Mouse (Mus musculus) MEL (cell line): Measurements from ENCODE around the gene Ncoa5. TPM values are rescaled to one million over a fixed set of nuclear protein-coding genes. Genes with fewer than 3 reads are reported as not detected.

Source experiments
- DNase-seq: peaks from one replicate; pipeline ENCODE4 v3.0.0; 2011; ENCODE audit warnings: low read depth, low spot score
- H3K27ac ChIP-seq: 2 replicates; pipeline ENCODE4 v1.5.1; 2012; ENCODE audit warnings: low read depth, mild to moderate bottlenecking, control low read depth, low read length, moderate library complexity; ENCODE audit not compliant: control insufficient read depth
- H3K27me3 ChIP-seq, 2 experiments: fragments of 150-350 bp in 1 of 2; sonication (generic) in 1 of 2; 2 replicates each; pipeline ENCODE4 v1.6.1; 2012; ENCODE audit warnings: low read length in 2 of 2, mild to moderate bottlenecking in 2 of 2, improper control_type of control experiment in 1 of 2, moderate library complexity in 1 of 2; ENCODE audit not compliant: insufficient read depth in 2 of 2, control insufficient read depth in 1 of 2
- H3K36me3 ChIP-seq, 2 experiments: 2 replicates each; pipeline ENCODE4 v1.6.1; 2012 to 2014; ENCODE audit warnings: low read length in 2 of 2, improper control_type of control experiment in 1 of 2, inconsistent platforms in 1 of 2, mild to moderate bottlenecking in 1 of 2; ENCODE audit not compliant: insufficient read depth in 2 of 2, control insufficient read depth in 1 of 2
- H3K4me1 ChIP-seq, 2 experiments: fragments of 150-350 bp in 1 of 2; sonication (generic) in 1 of 2; 2 replicates each; pipeline ENCODE4 v1.6.1; 2012; ENCODE audit warnings: low read length in 2 of 2, improper control_type of control experiment in 1 of 2, mild to moderate bottlenecking in 1 of 2; ENCODE audit not compliant: insufficient read depth in 2 of 2, control insufficient read depth in 1 of 2
- H3K4me3 ChIP-seq, 2 experiments: fragments of 150-350 bp in 1 of 2; sonication (generic) in 1 of 2; 2 replicates each; pipeline ENCODE4 v1.5.1; 2012; ENCODE audit warnings: low read depth in 2 of 2, low read length in 2 of 2, mild to moderate bottlenecking in 2 of 2, moderate library complexity in 2 of 2, control low read depth in 1 of 2, improper control_type of control experiment in 1 of 2; ENCODE audit not compliant: control insufficient read depth in 1 of 2, insufficient read depth in 1 of 2
- H3K79me2 ChIP-seq: 2 replicates; pipeline ENCODE4 v1.6.1; 2012; ENCODE audit warnings: mild to moderate bottlenecking, low read length, moderate library complexity; ENCODE audit not compliant: control insufficient read depth, poor library complexity, insufficient read depth
- H3K9ac ChIP-seq: 2 replicates; pipeline ENCODE4 v1.6.1; 2012; ENCODE audit warnings: low read depth, mild to moderate bottlenecking, control low read depth, low read length, moderate library complexity; ENCODE audit not compliant: control insufficient read depth, poor library complexity, severe bottlenecking
- H3K9me3 ChIP-seq: fragments of 150-350 bp; sonication (generic); replicated peaks from 2 replicates; pipeline ENCODE4 v1.6.1; 2012; ENCODE audit warnings: mild to moderate bottlenecking, low read length, improper control_type of control experiment, moderate library complexity; ENCODE audit not compliant: insufficient read depth
- BHLHE40 ChIP-seq: IDR thresholded peaks from 2 replicates; pipeline ENCODE4 v1.6.1; 2012; ENCODE audit warnings: low read depth, mild to moderate bottlenecking, inconsistent platforms, low read length, improper control_type of control experiment, borderline replicate concordance
- CTCF ChIP-seq, 3 experiments: IDR thresholded peaks in 2 of 3; conservative IDR thresholded peaks in 1 of 3; 2 replicates each; pipeline ENCODE4 v1.5.1; 2011 to 2012; ENCODE audit warnings: low read length in 3 of 3, low read depth in 2 of 3, mild to moderate bottlenecking in 2 of 3, improper control_type of control experiment in 1 of 3, inconsistent platforms in 1 of 3, mixed read lengths in 1 of 3, moderate library complexity in 1 of 3; ENCODE audit not compliant: control insufficient read depth in 1 of 3, insufficient read depth in 1 of 3, poor library complexity in 1 of 3, severe bottlenecking in 1 of 3
- ELF1 ChIP-seq: IDR thresholded peaks from 2 replicates; pipeline ENCODE4 v1.6.1; 2014; ENCODE audit warnings: low read depth, mild to moderate bottlenecking, inconsistent platforms, low read length, improper control_type of control experiment, moderate library complexity
- EP300 ChIP-seq, 2 experiments: IDR thresholded peaks; 2 replicates each; pipeline ENCODE4 v1.6.1; 2011; ENCODE audit warnings: improper control_type of control experiment in 2 of 2, low read length in 2 of 2, low read depth in 1 of 2, mild to moderate bottlenecking in 1 of 2
- ETS1 ChIP-seq: IDR thresholded peaks from 2 replicates; pipeline ENCODE4 v1.6.1; 2012; ENCODE audit warnings: low read depth, mild to moderate bottlenecking, inconsistent platforms, low read length, improper control_type of control experiment, moderate library complexity
- JUND ChIP-seq: IDR thresholded peaks from 2 replicates; pipeline ENCODE4 v1.6.1; 2011; ENCODE audit warnings: low read depth, mild to moderate bottlenecking, improper control_type of control experiment, low read length
- KAT2A ChIP-seq: conservative IDR thresholded peaks from 2 replicates; pipeline ENCODE4 v1.6.1; 2012; ENCODE audit warnings: low read depth, low read length, improper control_type of control experiment, inconsistent platforms
- MAFK ChIP-seq: IDR thresholded peaks from 2 replicates; pipeline ENCODE4 v1.6.1; 2011; ENCODE audit warnings: low read depth, mild to moderate bottlenecking, low read length, improper control_type of control experiment, borderline replicate concordance
- MAX ChIP-seq: IDR thresholded peaks from 2 replicates; pipeline ENCODE4 v1.6.1; 2011; ENCODE audit warnings: low read length, improper control_type of control experiment
- MXI1 ChIP-seq: IDR thresholded peaks from 2 replicates; pipeline ENCODE4 v1.6.1; 2011; ENCODE audit warnings: mild to moderate bottlenecking, low read depth, low read length, improper control_type of control experiment
- MYB ChIP-seq: IDR thresholded peaks from 2 replicates; pipeline ENCODE4 v1.6.1; 2011; ENCODE audit warnings: mild to moderate bottlenecking, low read depth, low read length, improper control_type of control experiment
- MYC ChIP-seq: IDR thresholded peaks from 2 replicates; pipeline ENCODE4 v1.6.1; 2011; ENCODE audit warnings: low read depth, mild to moderate bottlenecking, low read length, improper control_type of control experiment, moderate library complexity
- NRF1 ChIP-seq: IDR thresholded peaks from 2 replicates; pipeline ENCODE4 v1.6.1; 2014; ENCODE audit warnings: low read depth, mild to moderate bottlenecking, inconsistent platforms, low read length, improper control_type of control experiment, moderate library complexity; ENCODE audit not compliant: poor library complexity, insufficient read depth, severe bottlenecking
- POLR2AphosphoS2 ChIP-seq: IDR thresholded peaks from 2 replicates; pipeline ENCODE4 v1.6.1; 2011; ENCODE audit warnings: low read length, improper control_type of control experiment
- POLR2AphosphoS5 ChIP-seq: IDR thresholded peaks from 2 replicates; pipeline ENCODE4 v1.6.1; 2012; ENCODE audit warnings: low read depth, borderline replicate concordance, mild to moderate bottlenecking, inconsistent platforms, low read length, moderate library complexity, mixed read lengths
- RCOR1 ChIP-seq: IDR thresholded peaks from 2 replicates; pipeline ENCODE4 v1.6.1; 2012; ENCODE audit warnings: low read depth, mild to moderate bottlenecking, inconsistent platforms, low read length, improper control_type of control experiment
- SIN3A ChIP-seq: IDR thresholded peaks from 2 replicates; pipeline ENCODE4 v1.6.1; 2012; ENCODE audit warnings: low read length, improper control_type of control experiment, inconsistent platforms
- USF1 ChIP-seq: IDR thresholded peaks from 2 replicates; pipeline ENCODE4 v1.6.1; 2014; ENCODE audit warnings: low read depth, mild to moderate bottlenecking, inconsistent platforms, low read length, improper control_type of control experiment, moderate library complexity
- ZC3H11A ChIP-seq: IDR thresholded peaks from 2 replicates; pipeline ENCODE4 v1.6.1; 2012; ENCODE audit warnings: low read depth, mild to moderate bottlenecking, inconsistent platforms, low read length, improper control_type of control experiment
- ZMIZ1 ChIP-seq: IDR thresholded peaks from 2 replicates; pipeline ENCODE4 v1.6.1; 2012; ENCODE audit warnings: low read depth, mild to moderate bottlenecking, inconsistent platforms, low read length, improper control_type of control experiment, moderate library complexity
- ZNF384 ChIP-seq: IDR thresholded peaks from 2 replicates; pipeline ENCODE4 v1.6.1; 2012; ENCODE audit warnings: low read depth, mild to moderate bottlenecking, inconsistent platforms, low read length, improper control_type of control experiment
- polyA plus RNA-seq, 2 experiments: library from polyadenylated mRNA; stranded (reverse) in 1 of 2; unstranded in 1 of 2; fragments of >175 nt in 1 of 2; fragments of >200 nt in 1 of 2; gene quantifications; 2 replicates each; pipeline versions ENCODE4 v1.2.1 to v1.2.4; 2012; ENCODE audit warnings: low replicate concordance in 2 of 2, low read depth in 1 of 2; ENCODE audit not compliant: insufficient read length in 2 of 2, insufficient read depth in 1 of 2, missing spikeins in 1 of 2
- total RNA-seq: library from RNA; depleted of rRNA; stranded (reverse); fragments of 300-350 nt; gene quantifications from 2 replicates; pipeline ENCODE4 v1.2.3, GENCODE M21; 2012

Gene Ncoa5
- total and polyA plus RNA-seq, 3 experiments, result 35.8 to 76.6 (median 61.0) TPM

- Histone ChIP-seq H3K4me1 (no peaks in the 10 kb centered on the region), H3K9me3 (no peaks in the 10 kb centered on the region), H3K79me2 (no peaks in the 10 kb centered on the region), H3K4me3 (no peak overlapping the region), H3K27me3 (no peaks in the 10 kb centered on the region), H3K36me3 (no peaks in the 10 kb centered on the region), H3K9ac (no peak overlapping the region), H3K27ac (no peak overlapping the region)
- no peak for TF ChIP-seq MXI1
- no peak for TF ChIP-seq USF1
- no peak for TF ChIP-seq BHLHE40
- no peak for TF ChIP-seq ZMIZ1
- no peak for TF ChIP-seq EP300 (IDR thresholded peaks at IDR 0.05; ENCODE audit: low read depth in 1 of 2, low read length in 2 of 2)
- TF ChIP-seq ZNF384, result no peak
- no peak for TF ChIP-seq CTCF (IDR thresholded peaks at IDR 0.05 in 2 of 3, conservative IDR thresholded peaks at IDR 0.05 in 1 of 3; ENCODE audit: control insufficient read depth in 1 of 3, insufficient read depth in 1 of 3, low read depth in 2 of 3, low read length in 3 of 3, poor library complexity in 1 of 3, severe bottlenecking in 1 of 3)
- no peak for TF ChIP-seq ZC3H11A
- TF ChIP-seq NRF1, result no peak
- no peak for TF ChIP-seq ELF1
- TF ChIP-seq KAT2A, result no peak
- no peak for TF ChIP-seq MAFK
- no peak for TF ChIP-seq POLR2AphosphoS2
- TF ChIP-seq JUND, result no peak
- no peak for TF ChIP-seq RCOR1
- no peak for TF ChIP-seq SIN3A
- no peak for TF ChIP-seq MAX
- DNase-seq, result no peak
Measured at GRCm38 (mm10) chr2:165059961-165060360, 25.3 kb upstream of the Ncoa5 start.

GRCm38 (mm10) chr2:165056377-165057085, 21.9 kb upstream of the Ncoa5 start:
- Histone ChIP-seq H3K36me3 (no peaks in the 10 kb centered on the region; a peak in 1 of 4 replicates), H3K9ac (no peak overlapping the region), H3K4me3 (no peak overlapping the region), H3K27ac (no peak overlapping the region), H3K79me2 (no peaks in the 10 kb centered on the region), H3K4me1 (peaks cover 0 to 4% of the 10 kb centered on the region in 2 experiments; a peak in 1 of 4 replicates), H3K9me3 (no peaks in the 10 kb centered on the region), H3K27me3 (no peaks in the 10 kb centered on the region)
- no peak for TF ChIP-seq MYB
- no peak for TF ChIP-seq POLR2AphosphoS5
- no peak for TF ChIP-seq MYC
- no peak for TF ChIP-seq ETS1
- no peak for TF ChIP-seq ZNF384
- TF ChIP-seq JUND, result no peak
- TF ChIP-seq SIN3A, result no peak
- no peak for DNase-seq
